Mouse (Mus musculus) CH12F3 (cell line): Measurements from ENCODE around the gene Senp8.
"Not testable (repeated sequence)": the region's sequence is repeated elsewhere in the genome, so short reads cannot be mapped to it uniquely, and the experiment has no call there.

Source experiments
- in situ Hi-C: fragments of 300-500 bp; cut with MboI; formaldehyde crosslinking; loops from 2 replicates; pipeline ENCODE4 v1.14.3; 2020; ENCODE audit warnings: low sequenced_read_pairs

The Senp8 gene

DNA sequence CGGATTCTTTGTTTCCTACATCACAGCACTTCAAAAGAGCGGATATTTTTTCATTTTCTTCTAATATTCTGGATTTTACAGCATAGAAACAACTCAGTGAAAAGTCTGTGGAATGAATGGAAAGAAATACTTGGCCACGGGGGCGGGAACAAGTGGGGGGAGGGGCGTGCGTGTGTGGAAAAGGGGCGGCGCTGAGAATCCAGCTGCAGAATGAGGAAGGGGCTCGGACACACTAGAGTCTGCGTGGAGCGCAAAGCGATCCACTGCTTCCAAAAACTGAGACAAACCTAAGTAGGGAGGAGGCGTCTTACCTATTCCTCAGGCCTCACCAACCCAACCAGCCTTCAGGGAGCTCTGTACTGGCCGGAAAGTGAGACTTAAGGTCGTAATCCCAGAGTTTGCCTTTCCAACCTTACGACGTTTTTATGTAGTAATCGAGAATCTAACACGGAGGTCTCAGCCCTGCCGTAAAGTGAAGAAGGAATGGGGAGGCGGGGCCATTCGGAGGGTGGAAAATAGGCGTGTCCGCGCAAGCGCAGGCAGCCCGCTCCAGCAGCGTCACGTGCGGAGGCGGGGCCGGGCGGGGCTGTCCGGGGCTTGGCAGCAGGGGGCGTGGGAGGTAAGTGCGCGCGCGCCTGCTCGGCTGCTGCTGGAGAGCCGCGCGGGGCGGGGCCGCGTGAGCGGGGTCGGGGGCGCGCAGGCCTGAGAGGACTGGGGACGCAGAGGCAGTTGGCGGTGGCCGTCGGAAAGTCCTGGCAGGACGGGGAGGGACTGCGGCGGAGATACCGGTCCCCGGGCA is at the start of gene Senp8, which contains the start of gene Myo9a:
Senp8 (minus strand) TSS at position 444 of the 799 bp plus-strand sequence.
Myo9a (plus strand) TSS at position 630 of the 799 bp plus-strand sequence.
- in situ Hi-C loops, result no loop called here

DNA sequence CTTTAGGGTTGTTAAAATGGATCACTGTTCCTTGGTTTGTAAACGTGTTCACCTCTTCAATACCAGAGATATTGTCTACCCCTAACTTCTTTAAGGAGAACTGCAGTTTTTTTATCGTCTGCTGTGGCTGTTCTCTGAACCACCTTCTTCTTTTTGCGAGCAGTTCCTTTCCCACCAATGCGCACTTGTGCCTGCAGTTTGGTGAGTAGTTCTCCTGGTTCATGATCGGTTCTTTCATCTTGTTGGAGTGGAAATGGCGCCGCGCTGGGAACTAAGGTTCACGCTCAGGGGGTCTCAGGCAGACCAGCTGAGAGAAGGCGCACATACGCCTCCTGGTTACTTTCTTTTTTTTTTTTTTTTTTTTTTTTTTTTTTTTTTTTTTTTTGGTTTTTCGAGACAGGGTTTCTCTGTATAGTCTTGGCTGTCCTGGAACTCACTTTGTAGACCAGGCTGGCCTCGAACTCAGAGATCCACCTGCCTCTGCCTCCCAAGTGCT is 16.5 kb upstream of the Senp8 start:
- in situ Hi-C loops, result not testable (repeated sequence)

DNA sequence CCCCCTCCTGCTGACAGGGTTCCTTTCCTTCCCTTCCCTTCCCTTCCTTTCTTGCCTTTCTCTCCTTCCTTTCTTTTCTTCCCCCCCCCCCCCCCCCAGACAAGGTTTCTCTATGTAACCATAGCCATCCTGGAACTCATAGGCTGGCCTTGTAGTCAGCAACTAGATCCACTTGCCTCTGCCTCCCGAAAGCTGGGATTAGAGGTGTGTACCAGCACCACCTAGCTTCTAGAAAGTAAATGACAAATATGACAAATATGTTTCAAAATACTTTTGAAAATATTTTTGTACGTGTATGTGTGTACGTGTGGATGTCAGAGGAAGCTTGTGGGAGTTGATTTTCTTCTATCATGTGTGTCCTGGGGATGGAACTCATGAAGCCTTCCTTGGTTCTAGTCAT is 10.0 kb upstream of the Senp8 start:
- in situ Hi-C loops, result no loop called here

DNA sequence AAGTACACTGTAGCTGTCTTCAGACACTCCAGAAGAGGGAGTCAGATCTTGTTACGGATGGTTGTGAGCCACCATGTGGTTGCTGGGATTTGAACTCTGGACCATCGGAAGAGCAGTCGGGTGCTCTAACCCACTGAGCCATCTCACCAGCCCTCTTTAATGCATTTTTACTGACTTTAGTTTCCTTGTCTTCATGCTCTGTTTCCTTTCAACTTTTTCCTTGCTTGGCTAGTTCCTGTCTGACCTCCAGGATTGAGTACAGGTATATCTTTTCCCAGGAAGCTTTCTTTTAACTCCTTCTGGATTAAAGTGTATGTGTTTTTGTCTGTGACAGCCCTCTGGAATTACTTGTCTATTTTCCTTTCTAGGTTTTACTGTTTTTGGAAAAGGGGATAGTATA is 6.5 kb upstream of the Senp8 start:
- in situ Hi-C loops, result not testable (repeated sequence)

DNA sequence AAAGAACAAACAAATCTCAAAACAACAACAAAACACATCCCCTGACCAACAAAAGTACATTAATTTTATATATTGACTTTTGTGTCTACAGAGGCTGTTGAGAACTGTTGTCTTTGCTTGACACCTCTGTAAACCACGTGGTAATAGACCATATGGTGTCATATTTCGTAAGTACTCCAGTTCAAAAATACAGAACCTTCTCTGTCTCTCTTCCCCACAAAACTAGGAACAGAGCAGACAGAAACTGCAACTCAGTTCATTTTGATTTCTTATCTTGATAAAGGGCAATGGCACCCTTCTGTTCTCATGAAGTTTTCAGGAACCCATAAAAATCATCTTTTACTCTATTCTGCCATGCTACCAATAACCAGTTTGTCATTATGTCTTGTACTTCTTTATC is 4.7 kb upstream of the Senp8 start:
- in situ Hi-C loops, result no loop called here

DNA sequence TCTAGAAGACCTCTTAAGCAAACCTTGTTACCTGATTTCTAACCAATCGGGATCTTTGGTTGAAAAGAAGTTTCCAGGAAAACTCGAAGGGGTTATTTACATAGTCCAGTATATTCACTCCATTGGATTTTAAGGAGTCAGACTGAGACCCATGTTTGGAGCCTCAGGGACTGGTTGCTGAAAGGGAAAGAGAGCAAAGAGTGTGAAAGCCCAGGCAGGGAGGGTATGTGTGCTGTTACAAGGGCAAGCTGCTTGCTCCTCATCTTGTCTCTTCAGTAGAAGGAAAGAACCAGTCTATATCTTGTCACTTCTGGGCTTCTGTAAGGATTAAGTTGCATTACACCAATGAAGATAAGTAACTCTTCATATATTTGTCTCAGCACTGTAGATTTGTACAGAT is 1.5 kb upstream of the Senp8 start:
- in situ Hi-C loops, result no loop called here

DNA sequence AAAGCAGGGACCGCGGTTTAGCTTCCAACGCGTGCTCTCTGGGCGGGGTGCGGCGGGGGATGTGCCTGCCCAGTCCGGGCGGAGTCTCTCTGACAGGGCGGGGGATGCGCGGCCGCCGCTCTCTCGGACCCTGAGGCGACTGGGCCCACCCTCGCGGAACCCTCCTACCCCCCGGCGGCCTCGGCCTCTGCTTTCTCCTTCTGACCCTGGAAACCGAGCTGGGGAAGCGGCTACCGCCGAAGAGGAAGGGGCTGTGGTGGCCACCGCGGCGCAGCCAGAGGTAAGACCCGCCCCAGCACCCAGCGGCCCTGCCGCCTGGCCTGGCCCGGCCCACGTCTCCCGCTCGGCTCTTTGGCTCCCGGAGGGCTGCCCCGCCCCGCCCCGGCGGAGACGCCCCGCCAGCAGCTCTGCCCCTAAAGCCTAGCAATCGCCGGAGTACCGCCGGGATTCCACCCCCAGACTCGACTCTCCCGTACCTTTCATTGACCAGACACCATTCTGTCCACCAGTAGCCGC is 614 bp upstream of the Senp8 start:
- in situ Hi-C loops, result no loop called here

DNA sequence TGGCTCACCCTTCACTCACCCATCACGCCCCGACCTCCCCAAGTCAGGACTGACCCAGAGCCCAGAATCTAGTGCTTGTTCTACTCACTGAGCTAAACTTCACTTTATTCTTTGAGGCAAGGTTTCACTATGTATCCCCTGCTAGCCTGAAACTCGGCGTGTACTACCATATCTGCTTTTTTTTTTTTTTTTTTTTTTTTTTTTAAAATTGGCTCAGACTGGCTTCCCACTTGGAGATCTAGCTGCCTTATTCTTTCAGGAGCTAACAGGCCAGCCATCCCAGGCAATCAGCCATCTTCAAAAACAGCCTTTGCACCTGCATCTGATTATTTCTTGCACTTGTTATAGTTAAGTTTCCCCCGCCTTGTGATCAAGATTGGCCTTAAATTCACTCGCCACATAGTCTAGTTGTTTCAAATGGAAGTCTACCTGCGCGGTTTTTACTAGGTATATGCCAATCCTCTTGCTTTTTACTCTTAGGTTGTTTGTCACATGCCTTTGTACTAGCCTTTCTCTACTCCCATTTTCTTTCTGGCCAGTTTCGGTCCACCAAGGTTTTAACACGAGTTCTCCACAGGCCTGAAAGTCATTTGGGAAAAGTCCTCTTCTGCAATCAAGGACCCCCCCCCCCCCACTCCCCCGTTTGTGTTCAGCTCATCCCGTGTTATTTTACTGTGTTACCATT is 787 bp downstream of the Senp8 start:
- in situ Hi-C loops, result no loop called here

DNA sequence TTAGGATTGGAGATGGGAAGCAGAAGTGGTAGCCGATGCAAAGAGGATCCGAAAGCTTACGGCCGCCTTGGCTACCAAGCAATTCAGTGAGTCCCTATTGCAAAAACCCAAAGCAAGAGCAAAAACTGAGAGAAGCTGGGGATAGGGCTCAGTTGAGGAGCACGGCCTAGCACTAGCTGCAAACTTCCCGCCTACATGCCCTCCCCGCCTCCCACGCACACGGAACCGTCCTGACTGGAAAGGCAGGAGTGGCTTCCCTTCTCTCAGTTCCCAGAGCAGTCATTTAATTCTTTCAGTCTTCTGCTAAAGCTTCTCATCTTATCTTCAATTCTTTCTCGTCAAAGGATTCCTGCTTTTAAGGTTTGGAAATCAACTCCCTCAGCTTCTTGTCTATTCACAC is 1.5 kb downstream of the Senp8 start:
- in situ Hi-C loops, result no loop called here

DNA sequence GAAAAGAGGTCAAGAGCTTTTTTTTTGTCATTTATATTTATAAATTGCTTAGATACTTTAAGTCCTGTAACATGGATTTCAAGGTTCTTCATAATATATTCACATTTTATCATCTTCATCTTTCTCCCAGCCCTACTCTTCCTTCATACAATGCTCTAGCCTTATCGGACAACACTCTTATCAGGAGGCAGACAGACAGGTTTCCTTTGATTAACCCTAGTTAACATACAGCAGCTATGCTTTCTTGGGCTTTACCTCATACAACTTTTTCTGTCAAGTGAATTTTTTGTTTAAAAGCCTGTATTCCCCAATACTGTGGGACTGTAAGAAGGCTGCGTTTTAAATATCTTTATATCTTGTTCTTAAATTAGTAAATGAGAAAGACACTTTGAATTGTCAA is 2.1 kb downstream of the Senp8 start:
- in situ Hi-C loops, result no loop called here

DNA sequence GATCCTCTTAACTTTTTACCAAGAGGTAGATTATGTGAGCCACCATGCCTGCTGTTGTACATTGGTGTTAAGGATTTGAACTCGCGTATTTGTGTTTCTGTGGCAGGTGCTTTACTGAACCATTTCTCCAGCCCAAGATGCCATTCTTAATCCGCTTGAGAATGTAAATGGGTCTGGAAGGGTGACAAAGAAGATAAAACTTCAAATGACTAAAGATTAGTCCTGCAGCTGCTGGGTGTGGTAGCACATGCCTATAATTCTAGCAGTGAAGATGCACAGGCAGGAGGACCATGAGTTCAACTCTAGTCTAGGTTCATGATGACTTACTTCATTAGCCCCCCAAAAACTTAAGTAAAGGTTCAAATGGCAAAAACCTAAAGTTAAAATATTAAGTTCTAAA is 6.6 kb downstream of the Senp8 start:
- in situ Hi-C loops, result no loop called here

DNA sequence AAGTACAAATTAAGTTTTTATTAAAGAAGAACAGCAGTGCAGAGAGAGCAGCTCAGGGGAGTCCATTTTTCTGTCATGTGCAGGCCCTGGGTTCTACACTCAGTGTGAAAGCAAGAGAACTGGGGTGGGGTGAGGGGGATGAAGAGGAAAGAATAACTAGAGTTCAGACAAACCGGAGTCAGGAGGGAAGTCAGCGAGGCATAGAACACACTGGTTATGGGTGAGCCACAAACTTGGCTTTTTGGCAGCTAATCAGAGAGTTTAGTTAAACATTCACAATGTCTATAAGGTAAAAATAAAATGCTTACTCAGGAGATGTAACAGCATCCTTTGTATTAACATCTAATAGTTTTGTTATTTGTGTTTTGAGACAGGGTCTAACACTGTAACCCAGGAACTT is 9.9 kb downstream of the Senp8 start:
- in situ Hi-C loops, result no loop called here

DNA sequence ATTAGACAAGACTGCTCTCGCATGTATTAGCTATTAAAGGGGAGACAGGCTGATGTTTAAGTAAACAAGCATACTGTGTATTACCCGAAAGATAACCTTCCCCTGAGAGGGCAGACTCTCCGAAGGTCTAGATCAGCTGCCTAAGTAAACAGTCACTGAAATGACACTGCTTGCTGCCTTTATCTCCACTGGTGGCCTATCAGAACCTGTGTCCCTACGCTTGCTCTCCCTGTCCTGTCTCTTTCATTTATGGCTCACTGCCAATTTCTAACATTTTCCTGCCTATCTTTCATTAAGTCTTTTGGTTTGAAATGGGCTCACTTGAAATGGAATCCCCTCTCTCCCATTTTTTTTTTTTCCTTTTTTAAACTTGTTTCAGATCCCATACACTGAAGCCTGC is 15.1 kb downstream of the Senp8 start:
- in situ Hi-C loops, result no loop called here

DNA sequence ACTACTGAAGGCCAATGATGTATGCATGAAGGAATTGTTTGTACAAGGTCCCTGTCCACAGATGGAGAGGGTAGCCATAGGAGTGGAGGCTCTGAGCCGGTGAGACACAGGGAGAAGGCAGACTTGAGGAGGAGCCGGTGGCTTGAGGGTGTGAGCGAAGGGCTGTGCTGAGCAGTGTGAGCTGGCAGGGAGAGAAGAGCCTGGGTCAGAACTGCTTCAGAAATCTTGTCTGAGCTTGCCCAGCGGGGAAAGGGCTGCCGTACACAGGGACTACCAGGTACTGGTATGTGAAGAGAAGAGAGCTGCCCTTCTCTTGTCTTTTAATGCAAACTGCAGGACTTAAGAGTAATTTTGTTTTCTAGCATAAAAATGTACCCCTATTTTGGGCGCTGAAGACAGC is 17.4 kb downstream of the Senp8 start:
- in situ Hi-C loops, result no loop called here

DNA sequence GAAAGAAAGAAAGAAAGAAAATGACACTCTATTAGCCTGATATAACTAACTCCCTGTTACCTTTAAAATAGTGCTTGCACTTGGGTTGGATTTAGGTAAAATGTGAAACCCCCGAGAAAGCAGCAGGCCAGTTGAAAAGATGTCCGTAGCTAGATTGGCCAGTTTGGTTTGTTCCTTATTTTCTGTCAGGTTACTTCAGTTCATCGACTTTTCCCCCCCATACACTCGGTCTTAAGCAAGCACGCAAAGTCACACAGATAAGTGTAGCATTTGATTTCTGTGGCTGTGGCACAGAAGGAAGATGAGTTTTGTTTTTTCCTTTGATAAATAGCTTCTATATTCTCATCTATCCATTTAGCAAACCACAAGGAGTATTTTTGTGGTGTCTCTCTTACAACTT is 19.4 kb downstream of the Senp8 start:
- in situ Hi-C loops, result no loop called here

DNA sequence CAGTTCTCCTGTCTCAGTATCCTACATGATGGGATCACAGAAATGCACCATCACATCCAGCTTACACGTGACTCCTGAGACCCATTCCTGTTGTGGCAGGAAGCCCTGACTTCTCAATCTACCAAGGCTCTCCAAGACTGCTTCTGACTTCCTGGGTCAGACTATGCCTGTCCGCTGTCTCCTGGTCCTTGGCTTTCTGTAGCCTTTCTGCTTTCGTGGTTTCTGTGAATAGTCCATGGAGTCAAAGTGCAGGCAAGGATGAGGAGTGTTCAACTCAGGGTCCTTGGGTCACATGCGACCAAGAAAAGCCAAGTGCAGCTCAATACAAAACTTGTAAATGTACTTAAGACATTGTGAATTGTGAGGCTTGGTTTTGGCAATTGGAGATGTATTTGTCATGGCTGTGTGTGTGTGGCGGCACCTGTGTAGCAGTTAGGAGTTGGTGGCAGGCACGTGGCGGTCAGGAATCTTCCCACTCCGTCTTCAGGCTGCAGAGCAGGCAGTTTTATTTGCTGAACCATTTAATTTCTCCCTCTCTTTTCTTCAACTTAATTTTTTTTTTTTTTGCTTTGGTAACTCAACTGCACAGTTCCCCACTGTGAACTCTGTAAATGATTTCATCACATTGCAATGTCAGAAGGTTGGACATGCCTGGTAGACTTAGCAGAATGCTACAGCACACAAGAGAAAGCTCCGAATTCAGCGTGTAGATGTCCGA is 22.8 kb downstream of the Senp8 start:
- in situ Hi-C loops, result loop anchor here (10.0 kb wide), 1 partner anchor 227 kb away; no protein-coding TSS in a partner anchor

DNA sequence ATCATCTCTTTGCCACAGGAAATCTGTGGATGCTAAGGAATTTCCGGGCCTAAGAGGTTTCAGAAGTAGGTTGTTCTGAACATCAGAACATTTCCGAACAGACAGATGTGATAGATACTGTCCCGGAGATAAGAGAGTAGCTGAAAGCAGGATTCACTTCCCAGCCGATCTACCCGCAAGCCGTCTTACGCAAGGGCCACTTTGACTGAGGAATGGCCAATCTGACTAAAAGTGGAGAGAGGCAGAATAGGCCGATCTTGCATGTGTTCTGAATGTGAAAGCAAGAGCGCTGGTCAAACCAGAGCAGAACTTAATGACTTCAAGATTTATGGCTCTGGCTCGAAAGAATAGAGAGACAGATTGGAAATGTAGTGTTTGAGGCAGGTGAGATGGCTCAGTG is 25.0 kb downstream of the Senp8 start:
- in situ Hi-C loops, result loop anchor here (10.0 kb wide), 1 partner anchor 229 kb away; no protein-coding TSS in a partner anchor

DNA sequence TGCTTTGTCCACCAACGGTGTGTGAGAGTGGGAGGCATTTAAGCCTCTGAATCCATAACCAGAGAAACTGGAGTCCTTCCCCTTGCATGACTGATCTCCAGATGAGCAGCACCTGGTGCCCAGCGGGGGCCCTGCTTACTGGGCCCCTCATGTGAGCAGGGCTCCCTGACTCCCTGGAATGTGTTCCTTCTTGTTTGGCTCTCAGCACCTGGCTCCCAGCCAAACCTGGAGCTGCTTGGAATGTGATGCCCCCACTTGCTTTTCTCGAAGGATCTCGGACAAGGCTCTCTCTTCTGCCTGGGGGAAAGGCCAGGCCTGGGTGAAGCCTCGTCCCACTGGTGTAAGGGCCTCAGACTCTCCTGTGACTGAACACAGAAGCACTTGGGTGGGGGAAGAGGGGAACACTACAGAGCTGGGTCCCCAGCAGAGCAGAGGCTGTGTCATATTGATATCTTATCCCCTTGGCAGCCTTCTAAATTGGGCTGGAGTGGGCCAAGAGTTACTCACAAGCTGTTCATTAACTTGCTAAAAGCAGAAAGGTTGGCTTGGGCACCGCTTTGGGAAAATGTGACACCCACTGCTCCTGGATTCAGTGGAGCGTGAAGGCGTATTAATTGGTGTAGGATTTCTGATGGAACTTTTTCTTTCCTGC is 26.6 kb downstream of the Senp8 start:
- in situ Hi-C loops, result loop anchor here (10.0 kb wide), 1 partner anchor 231 kb away; no protein-coding TSS in a partner anchor

DNA sequence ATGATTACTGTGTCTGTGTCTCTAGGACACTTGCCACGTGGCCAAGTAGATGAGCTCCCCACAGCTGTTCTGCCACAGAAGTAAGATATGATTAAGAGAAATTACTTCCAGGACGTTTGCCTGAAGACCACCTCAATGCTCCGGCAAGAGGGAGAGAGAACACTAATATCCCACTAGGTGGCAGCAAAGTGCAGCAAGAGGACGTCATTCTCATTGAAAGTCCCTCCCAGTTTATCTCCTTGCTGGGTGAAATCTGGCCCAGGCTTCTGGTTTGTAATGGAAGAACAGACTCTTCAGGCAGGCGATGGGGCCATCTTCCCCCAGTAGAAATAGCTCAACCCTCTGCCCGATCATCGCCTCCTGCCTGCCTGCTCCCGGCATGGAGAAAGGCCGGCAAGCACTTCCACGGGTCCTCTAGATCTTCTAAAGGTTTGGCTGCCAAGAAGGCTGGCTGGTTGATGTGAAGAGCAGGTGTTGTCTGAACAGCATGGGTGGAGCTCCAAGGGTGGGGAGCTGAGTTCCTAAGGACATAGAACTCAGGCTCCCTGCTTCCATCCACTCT is 27.3 kb downstream of the Senp8 start:
- in situ Hi-C loops, result loop anchor here (10.0 kb wide), 1 partner anchor 232 kb away; no protein-coding TSS in a partner anchor

DNA sequence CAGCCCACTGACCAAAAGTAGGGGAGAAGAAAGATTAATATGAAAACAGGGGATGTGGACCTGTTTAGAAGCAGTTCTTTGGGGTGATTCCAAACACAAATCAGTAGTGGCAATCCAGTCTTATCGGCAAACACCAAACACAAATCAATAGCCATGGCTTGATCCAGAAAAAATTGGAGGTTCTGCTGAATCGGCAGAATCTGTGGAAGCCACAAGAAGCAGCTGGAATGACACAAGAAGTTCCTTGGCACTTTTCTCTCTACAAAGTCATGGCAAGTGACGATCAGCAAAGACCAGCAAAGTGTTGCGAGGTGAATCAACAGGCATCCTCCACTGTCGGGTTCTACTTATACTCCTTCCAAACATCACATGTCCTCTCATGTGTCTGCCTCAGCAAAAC is 29.4 kb downstream of the Senp8 start:
- in situ Hi-C loops, result loop anchor here (10.0 kb wide), 1 partner anchor 234 kb away; no protein-coding TSS in a partner anchor
